Comparison of ENCODE assay signal across 13 mouse cellular contexts in the genomic region with DNA sequence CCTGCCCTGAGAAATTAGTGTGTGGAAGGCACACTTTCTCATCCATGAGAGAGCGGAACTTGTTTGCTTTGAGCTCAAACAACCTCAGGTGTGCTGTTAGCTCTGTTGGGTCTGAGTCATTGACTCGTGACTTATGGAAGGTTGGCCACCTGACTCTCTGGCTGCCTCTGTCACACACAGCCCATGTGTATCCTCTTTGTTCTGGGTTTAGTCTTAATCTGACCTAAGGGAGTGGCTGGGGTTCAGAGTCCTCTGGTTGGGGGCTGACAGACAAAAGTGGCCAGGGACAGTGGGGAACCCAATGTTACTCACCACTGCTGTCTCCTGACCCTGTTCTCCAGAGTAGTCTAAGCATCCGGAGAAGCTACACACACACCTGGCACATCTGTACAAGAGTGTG. TPM values are rescaled to one million over a fixed set of nuclear protein-coding genes. Genes with fewer than 3 reads are reported as not detected.
DNase-seq lines count a peak whose midpoint lies in the region; ATAC-seq lines count a peak whose summit lies in the region.
"Had no signal": no experiment of that assay in that cellular context is flagged by ENCODE, and none has a peak within 500 bp of the region (broad histone marks: within the 10 kb centered on the region; RNA-seq: fewer than 3 reads in every experiment).

No protein-coding gene starts in this region.

- ATAC-seq in kidney, embryonic 16.5 days (ENCODE audit: low FRiP score, low TSS enrichment) = peak; percentile 31; the same call in 1 of the 2 replicates
- ATAC-seq in embryonic facial prominence, embryonic 11.5 days (replicated peaks; ENCODE audit: insufficient number of reproducible peaks, low FRiP score, low TSS enrichment, low read depth) = 0 out of 2 replicates have a peak, but pooled peaks have one; percentile 15
- ATAC-seq in forebrain, embryonic 15.5 days (replicated peaks) = peak; percentile 26; the same call in 1 of the 2 replicates

- no peaks in the 10 kb centered on the region for H3K27me3 ChIP-seq in kidney, embryonic 16.5 days (ENCODE audit: insufficient read depth, low read length)
- H3K27me3 ChIP-seq in embryonic facial prominence, embryonic 11.5 days (ENCODE audit: control insufficient read depth, insufficient read depth, low read length) = no peaks in the 10 kb centered on the region
- H3K27me3 ChIP-seq in forebrain, embryonic 15.5 days = no peaks in the 10 kb centered on the region
- no peaks in the 10 kb centered on the region for H3K27me3 ChIP-seq in splenic B cell, adult 2 months (ENCODE audit: control insufficient read depth, insufficient read depth, low read length, poor library complexity, severe bottlenecking)
- H3K27me3 ChIP-seq: embryonic facial prominence, embryonic 13.5 days; limb, embryonic 12.5 days had no signal

- H3K27ac ChIP-seq in kidney, embryonic 16.5 days (ENCODE audit: low read length) = no peak overlapping the region
- H3K27ac ChIP-seq in embryonic facial prominence, embryonic 11.5 days (replicated peaks; ENCODE audit: low read depth, low read length) = no peak overlapping the region
- H3K27ac ChIP-seq in forebrain, embryonic 15.5 days (replicated peaks) = no peak overlapping the region
- H3K27ac ChIP-seq: embryonic facial prominence, embryonic 13.5 days; limb, embryonic 12.5 days had no signal

- no peaks in the 10 kb centered on the region for H3K4me1 ChIP-seq in kidney, embryonic 16.5 days (ENCODE audit: insufficient read depth, low read length)
- no peaks in the 10 kb centered on the region for H3K4me1 ChIP-seq in embryonic facial prominence, embryonic 11.5 days (ENCODE audit: control insufficient read depth, insufficient read depth, low read length)
- no peaks in the 10 kb centered on the region for H3K4me1 ChIP-seq in forebrain, embryonic 15.5 days
- H3K4me1 ChIP-seq: limb, embryonic 12.5 days had no signal

- no peak overlapping the region for H3K9ac ChIP-seq in kidney, embryonic 16.5 days (replicated peaks; ENCODE audit: low read length)
- H3K9ac ChIP-seq in embryonic facial prominence, embryonic 11.5 days (replicated peaks; ENCODE audit: low read length) = no peak overlapping the region
- H3K9ac ChIP-seq in forebrain, embryonic 15.5 days (replicated peaks) = no peak overlapping the region
- H3K9ac ChIP-seq: embryonic facial prominence, embryonic 13.5 days; limb, embryonic 12.5 days had no signal

- H3K36me3 ChIP-seq in kidney, embryonic 16.5 days (ENCODE audit: insufficient read depth, low read length) = no peaks in the 10 kb centered on the region
- H3K36me3 ChIP-seq in embryonic facial prominence, embryonic 11.5 days (replicated peaks; ENCODE audit: control insufficient read depth, insufficient read depth, low read depth, low read length) = no peaks in the 10 kb centered on the region
- no peaks in the 10 kb centered on the region for H3K36me3 ChIP-seq in forebrain, embryonic 15.5 days
- no peaks in the 10 kb centered on the region for H3K36me3 ChIP-seq in splenic B cell, adult 2 months (ENCODE audit: control insufficient read depth, insufficient read depth, low read length, poor library complexity, severe bottlenecking)
- H3K36me3 ChIP-seq: embryonic facial prominence, embryonic 13.5 days; limb, embryonic 12.5 days had no signal

- WGBS in kidney, embryonic 16.5 days = 88% methylated on average over 3 of the region's 3 CpGs
- 84% methylated on average over 3 of the region's 3 CpGs for WGBS in embryonic facial prominence, embryonic 11.5 days
- 93% methylated on average over 3 of the region's 3 CpGs for WGBS in forebrain, embryonic 15.5 days

- no peaks in the 10 kb centered on the region for H3K9me3 ChIP-seq in kidney, embryonic 16.5 days (ENCODE audit: low read length)
- no peaks in the 10 kb centered on the region for H3K9me3 ChIP-seq in embryonic facial prominence, embryonic 11.5 days (replicated peaks; ENCODE audit: control insufficient read depth, low read length)
- no peaks in the 10 kb centered on the region for H3K9me3 ChIP-seq in forebrain, embryonic 15.5 days
- H3K9me3 ChIP-seq: embryonic facial prominence, embryonic 13.5 days; limb, embryonic 12.5 days; megakaryocyte, embryonic 14.5 days had no signal

- no peak overlapping the region for H3K4me3 ChIP-seq in kidney, embryonic 16.5 days (ENCODE audit: low read length)
- H3K4me3 ChIP-seq in embryonic facial prominence, embryonic 11.5 days (ENCODE audit: low read depth, low read length) = no peak overlapping the region
- no peak overlapping the region for H3K4me3 ChIP-seq in forebrain, embryonic 15.5 days
- H3K4me3 ChIP-seq: embryonic facial prominence, embryonic 13.5 days; limb, embryonic 12.5 days had no signal

- DNase-seq in kidney, adult 9 months = no peak
- DNase-seq in embryonic facial prominence, embryonic 11.5 days (ENCODE audit: low spot score) = no peak
- peak; percentile 41 for DNase-seq in splenic B cell, adult 2 months (ENCODE audit: low read depth, low spot score)
- no peak for DNase-seq in cerebellum, adult 11 months
- DNase-seq in left cerebral cortex, postnatal 10 days (ENCODE audit: extremely low spot score in 1 of 2, low spot score in 2 of 2) = no peak
- DNase-seq: adrenal gland, postnatal 25 days; gastrocnemius, postnatal 25 days had no signal

- no peak overlapping the region for H3K4me2 ChIP-seq in kidney, embryonic 16.5 days (replicated peaks; ENCODE audit: low read depth, low read length)
- H3K4me2 ChIP-seq in embryonic facial prominence, embryonic 11.5 days (ENCODE audit: low read depth, low read length) = no peak overlapping the region
- no peak overlapping the region for H3K4me2 ChIP-seq in forebrain, embryonic 15.5 days (replicated peaks)
- H3K4me2 ChIP-seq: limb, embryonic 12.5 days had no signal

- intact Hi-C loops in left cerebral cortex, postnatal 10 days (cut with DNase I) = loop anchor here (2.0 to 10.0 kb wide), 4 partner anchors 56 to 393 kb away; a partner anchor contains a TSS

RNA-seq across cellular contexts. Expression of a gene that starts 39.0 kb away (rescaled TPM):
- polyA plus RNA-seq in kidney, embryonic 16.5 days (2015; fragmentation: Nextera tagmentation; extraction: Ambion mirVana) = 43.7 and 52.2 TPM in 2 replicates
- polyA plus RNA-seq in embryonic facial prominence, embryonic 11.5 days (2014; fragmentation: Nextera tagmentation; extraction: Ambion mirVana) = 101 and 111 TPM in 2 replicates
- 22.2 and 24.3 TPM in 2 replicates for polyA plus RNA-seq in forebrain, embryonic 15.5 days (2015; fragmentation: Nextera tagmentation; extraction: Ambion mirVana)
- total RNA-seq in left cerebral cortex, postnatal 10 days (2021) = 1 to 10 TPM; 2.6 to 2.7 TPM

RNA-seq across cellular contexts. Expression of a gene that starts 51.7 kb away (rescaled TPM):
- not detected in 2 replicates for polyA plus RNA-seq in kidney, embryonic 16.5 days (2015; fragmentation: Nextera tagmentation; extraction: Ambion mirVana)
- polyA plus RNA-seq in embryonic facial prominence, embryonic 11.5 days (2014; fragmentation: Nextera tagmentation; extraction: Ambion mirVana) = 0.13 TPM in 1 of 2 replicates, not detected in the other
- polyA plus RNA-seq in forebrain, embryonic 15.5 days (2015; fragmentation: Nextera tagmentation; extraction: Ambion mirVana) = 0.26 and 0.29 TPM in 2 replicates
- under 1 TPM; 0.49 to 0.57 TPM for total RNA-seq in left cerebral cortex, postnatal 10 days (2021)
- total RNA-seq: adrenal gland, postnatal 25 days; gastrocnemius, postnatal 25 days had no signal
- polyA plus RNA-seq: CD4-positive, CD25-positive, alpha-beta regulatory T cell, adult 4 months; embryonic facial prominence, embryonic 13.5 days; limb, embryonic 12.5 days had no signal

RNA-seq across cellular contexts. Expression of a gene that starts 59.5 kb away (rescaled TPM):
- 28.3 and 31.3 TPM in 2 replicates for polyA plus RNA-seq in kidney, embryonic 16.5 days (2015; fragmentation: Nextera tagmentation; extraction: Ambion mirVana)
- polyA plus RNA-seq in embryonic facial prominence, embryonic 11.5 days (2014; fragmentation: Nextera tagmentation; extraction: Ambion mirVana) = 50.5 and 51.6 TPM in 2 replicates
- polyA plus RNA-seq in forebrain, embryonic 15.5 days (2015; fragmentation: Nextera tagmentation; extraction: Ambion mirVana) = 58.8 TPM in 2 replicates
- 100 to 1,000 TPM; 123 to 124 TPM for total RNA-seq in left cerebral cortex, postnatal 10 days (2021)
